In genomic region chr11:68559546-68559945, GRCm38 (mm10) we compare ENCODE assay signal across 14 mouse cellular contexts. TPM values are rescaled to one million over a fixed set of nuclear protein-coding genes. Genes with fewer than 3 reads are reported as not detected.
DNase-seq lines count a peak whose midpoint lies in the region; ATAC-seq and TF ChIP-seq lines count a peak whose summit lies in the region.
"Had no signal": no experiment of that assay in that cellular context is flagged by ENCODE, and none has a peak within 500 bp of the region (broad histone marks: within the 10 kb centered on the region; RNA-seq: fewer than 3 reads in every experiment).

No protein-coding gene starts in this region.

- H3K27ac ChIP-seq in hindbrain, postnatal 0 days = no peak overlapping the region
- no peak overlapping the region for H3K27ac ChIP-seq in hindbrain, embryonic 16.5 days (ENCODE audit: low read depth, low read length)
- H3K27ac ChIP-seq: embryonic facial prominence, embryonic 15.5 days; lung, embryonic 15.5 days had no signal

- no peak overlapping the region for H3K4me2 ChIP-seq in hindbrain, postnatal 0 days (ENCODE audit: low read depth, low read length)
- H3K4me2 ChIP-seq in hindbrain, embryonic 16.5 days (ENCODE audit: low read length) = no peak overlapping the region
- H3K4me2 ChIP-seq: embryonic facial prominence, embryonic 15.5 days; lung, embryonic 15.5 days had no signal

- in situ Hi-C loops in Patski (cut with MboI; ENCODE audit: low pct_unique_long_range_greater_than_20kb) = no loop called here

- TF ChIP-seq CTCF in hindbrain, postnatal 0 days (IDR thresholded peaks at IDR 0.05; ENCODE audit: low read depth) = peak; percentile 53
- TF ChIP-seq CTCF in Patski (IDR thresholded peaks at IDR 0.05) = peak; percentile 75

- no peak overlapping the region for H3K9ac ChIP-seq in hindbrain, postnatal 0 days (replicated peaks; ENCODE audit: low read length)
- no peak overlapping the region for H3K9ac ChIP-seq in hindbrain, embryonic 16.5 days (ENCODE audit: low read depth, low read length)
- H3K9ac ChIP-seq: embryonic facial prominence, embryonic 15.5 days; lung, embryonic 15.5 days had no signal

- WGBS in hindbrain, postnatal 0 days = 50% methylated on average over 1 of the region's 1 CpGs
- WGBS in hindbrain, embryonic 16.5 days = 53% methylated on average over 1 of the region's 1 CpGs

- H3K9me3 ChIP-seq in hindbrain, postnatal 0 days (ENCODE audit: low read length) = no peaks in the 10 kb centered on the region
- H3K9me3 ChIP-seq in hindbrain, embryonic 16.5 days (ENCODE audit: control insufficient read depth, low read length) = no peaks in the 10 kb centered on the region
- H3K9me3 ChIP-seq: embryonic facial prominence, embryonic 15.5 days; lung, embryonic 15.5 days had no signal

- no peak for ATAC-seq in hindbrain, postnatal 0 days
- ATAC-seq in hindbrain, embryonic 16.5 days = no peak
- ATAC-seq in Patski = no peak

- no peak overlapping the region for H3K4me3 ChIP-seq in hindbrain, postnatal 0 days (ENCODE audit: low read length)
- H3K4me3 ChIP-seq in hindbrain, embryonic 16.5 days (ENCODE audit: low read length) = no peak overlapping the region
- H3K4me3 ChIP-seq: embryonic facial prominence, embryonic 15.5 days; lung, embryonic 15.5 days had no signal

- no peak for DNase-seq in hindbrain, postnatal 0 days (ENCODE audit: low spot score)
- peak; percentile 24 for DNase-seq in lung, postnatal 36 days
- no peak for DNase-seq in lung, postnatal 10 days
- no peak for DNase-seq in Patski (ENCODE audit: low read depth, low spot score)
- peak; percentile 65 for DNase-seq in thymus, postnatal 4 days
- no peak for DNase-seq in gastrocnemius, postnatal 36 days
- DNase-seq: cerebellum, adult 9-11 months; heart, postnatal 10 days; kidney, postnatal 14 days had no signal

- H3K4me1 ChIP-seq in hindbrain, postnatal 0 days (ENCODE audit: insufficient read depth, low read length) = peaks cover 6% of the 10 kb centered on the region; the same call in 1 of the 2 replicates
- no peaks in the 10 kb centered on the region for H3K4me1 ChIP-seq in hindbrain, embryonic 16.5 days (ENCODE audit: control insufficient read depth, insufficient read depth, low read depth, low read length)

- intact Hi-C loops in gastrocnemius, postnatal 36 days (cut with DNase I) = no loop called here

- H3K36me3 ChIP-seq in hindbrain, postnatal 0 days (ENCODE audit: insufficient read depth, low read length) = no peaks in the 10 kb centered on the region
- H3K36me3 ChIP-seq in hindbrain, embryonic 16.5 days (ENCODE audit: control insufficient read depth, insufficient read depth, low read length) = no peaks in the 10 kb centered on the region
- H3K36me3 ChIP-seq: embryonic facial prominence, embryonic 15.5 days; lung, embryonic 15.5 days had no signal

- H3K27me3 ChIP-seq in hindbrain, postnatal 0 days (ENCODE audit: insufficient read depth, low read length) = no peaks in the 10 kb centered on the region
- H3K27me3 ChIP-seq in hindbrain, embryonic 16.5 days (replicated peaks; ENCODE audit: control insufficient read depth, insufficient read depth, low read length) = no peaks in the 10 kb centered on the region
- peaks cover 6% of the 10 kb centered on the region for H3K27me3 ChIP-seq in Patski
- H3K27me3 ChIP-seq: lung, embryonic 15.5 days had no signal

- CTCF ChIA-PET in Patski (lab: Charles Lee) = interaction anchor here (1.8 kb wide), 1 partner anchor 11 kb away, joined by 5 read pairs; no protein-coding TSS in a partner anchor

- POLR2A ChIA-PET in Patski (lab: Charles Lee) = no interaction called here

RNA-seq across cellular contexts. Expression of gene Mfsd6l, which starts 3.6 kb away (rescaled TPM):
- 0.10 TPM in 1 of 2 replicates, not detected in the other for total RNA-seq in hindbrain, postnatal 0 days (2014; rRNA removed)
- 0.11 TPM in 2 replicates for polyA plus RNA-seq in hindbrain, postnatal 0 days (2015; fragmentation: Nextera tagmentation; extraction: Ambion mirVana)
- polyA plus RNA-seq in hindbrain, embryonic 16.5 days (2015; fragmentation: Nextera tagmentation; extraction: Ambion mirVana) = 0.07 and 0.08 TPM in 2 replicates
- polyA plus RNA-seq in Patski (2021) = 0.08 TPM
- not detected for total RNA-seq in gastrocnemius, postnatal 36 days (2021)
- total RNA-seq: gastrocnemius, adult 18-20 months; left cerebral cortex, postnatal 10 days had no signal

RNA-seq across cellular contexts. Expression of gene Ccdc42, which starts 27.3 kb away (rescaled TPM):
- 0.25 TPM in 1 of 2 replicates, not detected in the other for total RNA-seq in hindbrain, postnatal 0 days (2014; rRNA removed)
- polyA plus RNA-seq in hindbrain, postnatal 0 days (2015; fragmentation: Nextera tagmentation; extraction: Ambion mirVana) = 0.28 and 0.44 TPM in 2 replicates
- polyA plus RNA-seq in hindbrain, embryonic 16.5 days (2015; fragmentation: Nextera tagmentation; extraction: Ambion mirVana) = 0.36 TPM in 1 of 2 replicates, not detected in the other
- not detected for polyA plus RNA-seq in Patski (2021)
- total RNA-seq in gastrocnemius, postnatal 36 days (2021) = not detected
- total RNA-seq: gastrocnemius, adult 18-20 months had no signal
- polyA plus RNA-seq: embryonic facial prominence, embryonic 15.5 days had no signal

RNA-seq across cellular contexts. Expression of gene Pik3r6, which starts 56.7 kb away (rescaled TPM):
- 1.5 and 2.7 TPM in 2 replicates for total RNA-seq in hindbrain, postnatal 0 days (2014; rRNA removed)
- polyA plus RNA-seq in hindbrain, postnatal 0 days (2015; fragmentation: Nextera tagmentation; extraction: Ambion mirVana) = 1.3 and 1.7 TPM in 2 replicates
- polyA plus RNA-seq in hindbrain, embryonic 16.5 days (2015; fragmentation: Nextera tagmentation; extraction: Ambion mirVana) = 1.8 and 2.1 TPM in 2 replicates
- polyA plus RNA-seq in Patski (2021) = 1.5 TPM
- total RNA-seq in gastrocnemius, postnatal 36 days (2021) = 1 to 10 TPM; 1.4 to 1.9 TPM

Comparison
In these comparisons a context has a peak if more than half of its experiments do, and no peak if none do; other contexts are left out.
1. DNase-seq: peak in lung, postnatal 36 days (single experiment) and thymus, postnatal 4 days (single experiment); none in hindbrain, postnatal 0 days (single experiment), lung, postnatal 10 days (single experiment), Patski (single experiment) and gastrocnemius, postnatal 36 days (0 of 2).